Mouse (Mus musculus) kidney, postnatal 25 days (tissue): ENCODE results near the gene Igf1r.
A peak's percentile ranks its signal among the peaks of the same experiment; 100 is the strongest.

Source experiments
- DNase-seq, 2 experiments: peaks; one replicate each; pipeline ENCODE4 v3.0.0; 2021; ENCODE audit warnings: mixed read lengths in 2 of 2

Gene Igf1r

GRCm38 (mm10) chr7:68183421-68183820, 230.8 kb downstream of the Igf1r start:
- peak in 1 of 2 experiments; percentile 27 for DNase-seq

- DNase-seq: no peak
These were observed 236.6 kb downstream of the Igf1r start for GRCm38 (mm10) chr7:68189211-68189610.

GRCm38 (mm10) chr7:68189691-68190456, 237.2 kb downstream of the Igf1r start:
- DNase-seq: no peak

- DNase-seq: no peak
These were observed 241.5 kb downstream of the Igf1r start for GRCm38 (mm10) chr7:68193958-68194695.

- no peak for DNase-seq
These were observed 247.0 kb downstream of the Igf1r start for GRCm38 (mm10) chr7:68199609-68200008.

- no peak for DNase-seq
These were observed 253.3 kb downstream of the Igf1r start for GRCm38 (mm10) chr7:68205776-68206427.

- no peak for DNase-seq
These were observed 256.4 kb downstream of the Igf1r start for GRCm38 (mm10) chr7:68209039-68209438.

- peak in 1 of 2 experiments; percentile 40 for DNase-seq
These were observed 257.8 kb downstream of the Igf1r start for GRCm38 (mm10) chr7:68210417-68210816.

GRCm38 (mm10) chr7:68211883-68212282, 259.3 kb downstream of the Igf1r start:
- no peak for DNase-seq

GRCm38 (mm10) chr7:68213842-68214241, 261.2 kb downstream of the Igf1r start:
- no peak for DNase-seq

GRCm38 (mm10) chr7:68215522-68216070, 263.0 kb downstream of the Igf1r start:
- no peak for DNase-seq

- no peak for DNase-seq
These were observed 266.3 kb downstream of the Igf1r start for GRCm38 (mm10) chr7:68218879-68219278.

- DNase-seq: no peak
These were observed 269.1 kb downstream of the Igf1r start for GRCm38 (mm10) chr7:68221677-68222230.

- DNase-seq: peak; percentile 56 to 85
These were observed 270.8 kb downstream of the Igf1r start for GRCm38 (mm10) chr7:68223356-68223808.

- peak in 1 of 2 experiments; percentile 11 for DNase-seq
These were observed 271.4 kb downstream of the Igf1r start for GRCm38 (mm10) chr7:68224006-68224405.

GRCm38 (mm10) chr7:68225427-68226054, 272.9 kb downstream of the Igf1r start:
- peak in 1 of 2 experiments; percentile 37 for DNase-seq

GRCm38 (mm10) chr7:68227021-68227420, 274.4 kb downstream of the Igf1r start:
- DNase-seq: no peak

GRCm38 (mm10) chr7:68227621-68228020, 275.0 kb downstream of the Igf1r start:
- no peak for DNase-seq

GRCm38 (mm10) chr7:68228491-68228890, 275.9 kb downstream of the Igf1r start:
- DNase-seq: no peak

- peak in 1 of 2 experiments; percentile 19 for DNase-seq
These were observed 278.2 kb downstream of the Igf1r start for GRCm38 (mm10) chr7:68230831-68231230.

- DNase-seq: peak in 1 of 2 experiments; percentile 29
These were observed 279.9 kb downstream of the Igf1r start for GRCm38 (mm10) chr7:68232521-68232920.

GRCm38 (mm10) chr7:68233619-68234223, 281.1 kb downstream of the Igf1r start:
- DNase-seq: peak; percentile 79 to 83
